Mouse (Mus musculus): ENCODE measurements around the gene Slc34a3.

Gene Slc34a3

DNA sequence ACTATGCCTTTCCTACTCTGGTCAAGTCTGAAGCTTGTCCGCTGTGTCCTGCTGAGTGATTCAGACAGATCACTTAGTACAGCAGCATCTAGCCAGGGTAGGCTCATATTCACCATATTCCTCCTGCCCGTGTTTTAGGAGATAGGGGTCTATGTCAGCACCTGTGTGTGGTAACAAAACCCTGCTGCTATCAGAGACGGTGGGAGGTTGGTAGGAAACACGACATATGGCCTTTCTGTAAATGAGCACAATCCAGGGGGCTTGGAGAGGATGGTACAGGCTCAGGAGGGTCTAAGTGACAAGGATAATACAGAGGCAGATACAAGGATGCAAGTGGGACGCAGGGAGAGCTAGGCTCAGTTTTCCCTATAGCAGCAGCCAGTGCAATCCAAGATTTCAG, 4.6 kb downstream of the Slc34a3 start:
- Histone ChIP-seq H3K4me1 (replicated peaks; ENCODE audit: low read depth, low read length) (peaks cover 82% of the 10 kb centered on the region), H3K27me3 (ENCODE audit: insufficient read depth, low read length) (peaks cover 6% of the 10 kb centered on the region), H3K9me3 (ENCODE audit: low read length) (no peaks in the 10 kb centered on the region), H3K36me3 (ENCODE audit: insufficient read depth, low read length) (no peaks in the 10 kb centered on the region), H3K4me3 (replicated peaks; ENCODE audit: low read length) (no peak overlapping the region)
- no peak for TF ChIP-seq CTCF (conservative IDR thresholded peaks at IDR 0.05; ENCODE audit: low read length)
- TF ChIP-seq NANOG (IDR thresholded peaks at IDR 0.05; ENCODE audit: borderline replicate concordance, low read length), result no peak
- no peak for TF ChIP-seq POU5F1 (IDR thresholded peaks at IDR 0.05; ENCODE audit: borderline replicate concordance, low read length)

GRCm38 (mm10) chr2:25228995-25229530, 5.1 kb downstream of the Slc34a3 start:
- Histone ChIP-seq H3K9me3 (ENCODE audit: low read length) (no peaks in the 10 kb centered on the region), H3K36me3 (ENCODE audit: insufficient read depth, low read length) (no peaks in the 10 kb centered on the region), H3K4me1 (replicated peaks; ENCODE audit: low read depth, low read length) (peaks cover 76% of the 10 kb centered on the region), H3K4me3 (replicated peaks; ENCODE audit: low read length) (peak overlapping the region; percentile 73), H3K27me3 (ENCODE audit: insufficient read depth, low read length) (peaks cover 6% of the 10 kb centered on the region)
- TF ChIP-seq NANOG (IDR thresholded peaks at IDR 0.05; ENCODE audit: borderline replicate concordance, low read length) (no peak), POU5F1 (IDR thresholded peaks at IDR 0.05; ENCODE audit: borderline replicate concordance, low read length) (no peak), CTCF (conservative IDR thresholded peaks at IDR 0.05; ENCODE audit: low read length) (no peak)

- H3K27me3 ChIP-seq (ENCODE audit: insufficient read depth, low read length), result peaks cover 6% of the 10 kb centered on the region
- peaks cover 75% of the 10 kb centered on the region for H3K4me1 ChIP-seq (replicated peaks; ENCODE audit: low read depth, low read length)
- TF ChIP-seq CTCF (conservative IDR thresholded peaks at IDR 0.05; ENCODE audit: low read length) (peak; percentile 64), POU5F1 (IDR thresholded peaks at IDR 0.05; ENCODE audit: borderline replicate concordance, low read length) (no peak), NANOG (IDR thresholded peaks at IDR 0.05; ENCODE audit: borderline replicate concordance, low read length) (no peak)
- no peaks in the 10 kb centered on the region for H3K9me3 ChIP-seq (ENCODE audit: low read length)
- peaks cover 6% of the 10 kb centered on the region for H3K36me3 ChIP-seq (ENCODE audit: insufficient read depth, low read length)
- peak overlapping the region; percentile 73 for H3K4me3 ChIP-seq (replicated peaks; ENCODE audit: low read length)
Observed at GRCm38 (mm10) chr2:25228431-25228889, 5.7 kb downstream of the Slc34a3 start.

GRCm38 (mm10) chr2:25227406-25227805, 6.8 kb downstream of the Slc34a3 start:
- TF ChIP-seq NANOG (IDR thresholded peaks at IDR 0.05; ENCODE audit: borderline replicate concordance, low read length) (no peak), POU5F1 (IDR thresholded peaks at IDR 0.05; ENCODE audit: borderline replicate concordance, low read length) (no peak), CTCF (conservative IDR thresholded peaks at IDR 0.05; ENCODE audit: low read length) (no peak)
- Histone ChIP-seq H3K27me3 (ENCODE audit: insufficient read depth, low read length) (no peaks in the 10 kb centered on the region), H3K9me3 (ENCODE audit: low read length) (no peaks in the 10 kb centered on the region), H3K4me1 (replicated peaks; ENCODE audit: low read depth, low read length) (peaks cover 73% of the 10 kb centered on the region), H3K36me3 (ENCODE audit: insufficient read depth, low read length) (peaks cover 16% of the 10 kb centered on the region), H3K4me3 (replicated peaks; ENCODE audit: low read length) (0 out of 2 replicates have a peak overlapping the region, but pooled peaks have one; percentile 73)

DNA sequence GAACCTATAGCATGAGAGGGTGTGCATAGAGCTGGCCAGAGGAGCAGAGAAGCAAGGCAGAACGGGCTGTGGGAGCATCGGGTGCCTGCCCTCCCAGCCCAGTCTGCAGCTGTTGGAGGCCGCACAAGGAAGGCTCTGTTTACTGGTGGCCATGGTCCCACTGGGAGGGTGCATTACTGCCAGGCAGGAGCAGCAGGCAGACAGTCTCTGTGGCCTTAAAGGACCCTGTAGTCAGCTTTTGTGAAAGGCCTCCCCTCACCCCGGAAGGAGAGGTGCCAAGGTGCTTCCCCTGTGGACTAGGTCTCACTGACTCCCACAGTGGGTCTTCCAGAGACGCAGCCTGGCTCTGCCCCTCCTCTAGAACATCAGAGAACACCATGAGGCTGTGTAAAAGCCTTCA, 7.3 kb downstream of the Slc34a3 start:
- H3K4me1 ChIP-seq (replicated peaks; ENCODE audit: low read depth, low read length), result peaks cover 72% of the 10 kb centered on the region
- no peaks in the 10 kb centered on the region for H3K27me3 ChIP-seq (ENCODE audit: insufficient read depth, low read length)
- no peaks in the 10 kb centered on the region for H3K9me3 ChIP-seq (ENCODE audit: low read length)
- TF ChIP-seq CTCF (conservative IDR thresholded peaks at IDR 0.05; ENCODE audit: low read length) (no peak), NANOG (IDR thresholded peaks at IDR 0.05; ENCODE audit: borderline replicate concordance, low read length) (no peak), POU5F1 (IDR thresholded peaks at IDR 0.05; ENCODE audit: borderline replicate concordance, low read length) (no peak)
- H3K36me3 ChIP-seq (ENCODE audit: insufficient read depth, low read length), result peaks cover 22% of the 10 kb centered on the region
- no peak overlapping the region for H3K4me3 ChIP-seq (replicated peaks; ENCODE audit: low read length)

- Histone ChIP-seq H3K9me3 (ENCODE audit: low read length) (no peaks in the 10 kb centered on the region), H3K4me3 (replicated peaks; ENCODE audit: low read length) (peak overlapping the region; percentile 81), H3K4me1 (replicated peaks; ENCODE audit: low read depth, low read length) (peaks cover 72% of the 10 kb centered on the region), H3K36me3 (ENCODE audit: insufficient read depth, low read length) (peaks cover 31% of the 10 kb centered on the region), H3K27me3 (ENCODE audit: insufficient read depth, low read length) (no peaks in the 10 kb centered on the region)
- no peak for TF ChIP-seq NANOG (IDR thresholded peaks at IDR 0.05; ENCODE audit: borderline replicate concordance, low read length)
- no peak for TF ChIP-seq CTCF (conservative IDR thresholded peaks at IDR 0.05; ENCODE audit: low read length)
- no peak for TF ChIP-seq POU5F1 (IDR thresholded peaks at IDR 0.05; ENCODE audit: borderline replicate concordance, low read length)
Observed at GRCm38 (mm10) chr2:25225811-25226379, 8.3 kb downstream of the Slc34a3 start.

- Histone ChIP-seq H3K36me3 (ENCODE audit: insufficient read depth, low read length) (peaks cover 33% of the 10 kb centered on the region), H3K27me3 (ENCODE audit: insufficient read depth, low read length) (no peaks in the 10 kb centered on the region), H3K4me1 (replicated peaks; ENCODE audit: low read depth, low read length) (peaks cover 72% of the 10 kb centered on the region), H3K9me3 (ENCODE audit: low read length) (no peaks in the 10 kb centered on the region), H3K4me3 (replicated peaks; ENCODE audit: low read length) (peak overlapping the region; percentile 81)
- TF ChIP-seq POU5F1 (IDR thresholded peaks at IDR 0.05; ENCODE audit: borderline replicate concordance, low read length) (no peak), CTCF (conservative IDR thresholded peaks at IDR 0.05; ENCODE audit: low read length) (no peak), NANOG (IDR thresholded peaks at IDR 0.05; ENCODE audit: borderline replicate concordance, low read length) (peak; percentile 62; the same call in 1 of the 2 replicates)
Observed at GRCm38 (mm10) chr2:25224766-25225752, 9.1 kb downstream of the Slc34a3 start.

- H3K36me3 ChIP-seq (ENCODE audit: insufficient read depth, low read length), result peaks cover 33% of the 10 kb centered on the region
- no peak for TF ChIP-seq POU5F1 (IDR thresholded peaks at IDR 0.05; ENCODE audit: borderline replicate concordance, low read length)
- no peak for TF ChIP-seq CTCF (conservative IDR thresholded peaks at IDR 0.05; ENCODE audit: low read length)
- TF ChIP-seq NANOG (IDR thresholded peaks at IDR 0.05; ENCODE audit: borderline replicate concordance, low read length), result no peak
- peaks cover 73% of the 10 kb centered on the region for H3K4me1 ChIP-seq (replicated peaks; ENCODE audit: low read depth, low read length)
Observed at GRCm38 (mm10) chr2:25224492-25224765, 9.7 kb downstream of the Slc34a3 start, which contains the start of gene Tubb4b. TSS of gene Tubb4b (minus strand) at chr2:25224702.

More at GRCm38 (mm10) chr2:25224492-25224765, 9.7 kb downstream of the Slc34a3 start, which contains the start of gene Tubb4b:
- Histone ChIP-seq H3K9me3 (ENCODE audit: low read length) (no peaks in the 10 kb centered on the region), H3K27me3 (ENCODE audit: insufficient read depth, low read length) (no peaks in the 10 kb centered on the region), H3K4me3 (replicated peaks; ENCODE audit: low read length) (peak within 1 kb of the TSS; percentile 99)
